Mouse (Mus musculus) T-cell, adult 2 months (primary cell): Measurements from ENCODE around the gene Dctd.
"Not testable (repeated sequence)": the region's sequence is repeated elsewhere in the genome, so short reads cannot be mapped to it uniquely, and the experiment has no call there.

Source experiments
- DNase-seq: peaks from one replicate; pipeline ENCODE4 v3.0.0; 2022; ENCODE audit warnings: low spot score

Gene Dctd

GRCm38 (mm10) chr8:48145766-48146165 is 46.9 kb downstream of the Dctd start:
- no peak for DNase-seq

- no peak for DNase-seq
Measured at GRCm38 (mm10) chr8:48146449-48146848, 47.6 kb downstream of the Dctd start.

DNA sequence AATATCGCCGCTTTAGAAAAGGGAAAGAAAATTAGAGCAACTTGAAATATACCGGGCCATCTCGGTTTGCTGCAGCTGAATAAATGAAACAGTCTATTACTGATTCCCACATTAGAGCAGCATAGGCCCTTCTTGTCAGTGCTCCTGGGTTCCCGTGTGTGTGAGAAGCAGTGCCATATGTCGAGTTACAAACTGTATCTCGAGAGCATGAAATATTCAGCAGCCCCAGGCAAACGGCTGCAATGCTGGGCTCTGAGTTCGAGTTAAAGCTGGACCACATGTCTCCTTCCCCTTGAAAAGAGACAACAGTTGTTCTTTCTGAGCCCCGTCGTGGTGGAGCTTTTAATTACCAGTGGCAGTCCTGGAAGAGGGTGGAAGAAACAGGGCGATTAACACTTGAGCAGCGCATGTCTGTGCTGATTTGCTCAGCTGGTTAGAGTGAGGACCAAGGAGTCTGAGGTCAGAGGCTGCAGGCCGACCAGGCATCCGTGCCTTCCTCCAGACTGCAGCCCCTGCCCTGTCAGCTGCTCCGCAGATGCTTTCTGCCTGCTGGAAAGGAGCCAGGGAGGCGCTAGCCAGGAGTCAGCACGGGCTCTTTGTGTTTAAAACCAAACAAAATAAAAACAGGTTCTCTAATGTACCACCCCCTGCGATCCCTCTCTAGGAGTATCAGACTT is 53.3 kb downstream of the Dctd start:
- no peak for DNase-seq

- no peak for DNase-seq
Measured at GRCm38 (mm10) chr8:48153360-48154121, 54.6 kb downstream of the Dctd start.

GRCm38 (mm10) chr8:48157718-48158117 is 58.8 kb downstream of the Dctd start:
- DNase-seq = no peak

- DNase-seq = no peak
Measured at GRCm38 (mm10) chr8:48158560-48159217, 59.8 kb downstream of the Dctd start.

DNA sequence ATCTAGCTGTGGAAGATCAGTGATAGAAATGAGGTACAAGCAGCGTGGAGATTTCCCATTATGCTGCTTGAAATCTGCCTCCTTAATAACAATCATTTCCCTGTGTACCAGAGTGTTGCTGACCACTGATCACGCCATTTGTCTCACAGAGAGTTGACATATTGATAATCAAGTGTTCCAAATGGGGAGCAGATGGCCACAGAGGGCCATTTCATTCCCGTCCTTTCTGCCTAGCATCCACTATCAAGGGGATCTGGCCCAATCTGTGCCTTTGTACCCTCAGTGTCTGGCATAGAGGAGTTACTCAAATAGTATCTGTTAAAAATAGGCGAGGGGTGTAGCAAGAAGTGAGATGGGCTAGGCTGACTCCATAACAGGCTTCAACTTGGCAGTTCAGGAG is 78.5 kb downstream of the Dctd start:
- no peak for DNase-seq

- DNase-seq = no peak
Measured at GRCm38 (mm10) chr8:48177876-48178275, 79.0 kb downstream of the Dctd start.

- DNase-seq = no peak
Measured at GRCm38 (mm10) chr8:48178993-48179392, 80.1 kb downstream of the Dctd start.

GRCm38 (mm10) chr8:48180146-48180545 is 81.3 kb downstream of the Dctd start:
- DNase-seq = not testable (repeated sequence)

- no peak for DNase-seq
Measured at GRCm38 (mm10) chr8:48181000-48181399, 82.1 kb downstream of the Dctd start.

- no peak for DNase-seq
Measured at GRCm38 (mm10) chr8:48183758-48184157, 84.9 kb downstream of the Dctd start.

GRCm38 (mm10) chr8:48188586-48188985 is 89.7 kb downstream of the Dctd start:
- DNase-seq = no peak

- DNase-seq = no peak
Measured at GRCm38 (mm10) chr8:48195971-48196370, 97.1 kb downstream of the Dctd start.

DNA sequence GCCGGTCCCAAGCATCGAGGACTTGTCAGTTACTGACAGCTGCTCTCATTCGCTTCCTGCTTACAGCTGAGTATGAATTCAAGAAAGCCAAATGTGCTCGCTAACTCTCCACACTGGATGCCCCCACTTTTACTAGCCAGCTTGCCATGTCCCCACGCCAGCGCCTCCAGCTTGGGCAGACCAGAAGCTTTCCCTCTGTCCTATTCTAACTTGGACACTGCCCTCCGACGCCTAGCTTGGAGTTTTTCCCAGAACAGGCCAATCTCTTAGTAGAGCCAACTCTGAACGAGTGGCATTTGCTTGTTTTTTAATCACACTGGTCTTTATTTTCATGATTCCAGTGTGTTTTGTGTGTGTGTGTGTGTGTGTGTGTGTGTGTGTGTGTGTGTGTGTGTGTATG is 100.3 kb downstream of the Dctd start:
- no peak for DNase-seq

- no peak for DNase-seq
Measured at GRCm38 (mm10) chr8:48202632-48203031, 103.7 kb downstream of the Dctd start.
